In genomic region chr6:84009915-84010302, GRCm38 (mm10) we compare ENCODE assay signal across 10 mouse cellular contexts. TPM values are rescaled to one million over a fixed set of nuclear protein-coding genes. Genes with fewer than 3 reads are reported as not detected.
DNase-seq lines count a peak whose midpoint lies in the region; ATAC-seq and TF ChIP-seq lines count a peak whose summit lies in the region.
"Had no signal": no experiment of that assay in that cellular context is flagged by ENCODE, and none has a peak within 500 bp of the region (broad histone marks: within the 10 kb centered on the region; RNA-seq: fewer than 3 reads in every experiment).

No protein-coding gene starts in this region.

- H3K4me1 ChIP-seq in midbrain, embryonic 11.5 days (ENCODE audit: control insufficient read depth, insufficient read depth, low read length), result peaks cover 20% of the 10 kb centered on the region
- peaks cover 10% of the 10 kb centered on the region for H3K4me1 ChIP-seq in midbrain, postnatal 0 days (ENCODE audit: insufficient read depth, low read length)
- peaks cover 23% of the 10 kb centered on the region for H3K4me1 ChIP-seq in intestine, embryonic 15.5 days (replicated peaks)
- peaks cover 16% of the 10 kb centered on the region for H3K4me1 ChIP-seq in stomach, embryonic 16.5 days (ENCODE audit: control insufficient read depth, insufficient read depth, low read length)

- H3K4me2 ChIP-seq in midbrain, embryonic 11.5 days, result 0 out of 2 replicates have a peak overlapping the region, but pooled peaks have one; percentile 6
- no peak overlapping the region for H3K4me2 ChIP-seq in midbrain, postnatal 0 days (ENCODE audit: low read depth, low read length, poor library complexity, severe bottlenecking)
- peak overlapping the region; percentile 93 for H3K4me2 ChIP-seq in intestine, embryonic 15.5 days (replicated peaks)
- peak overlapping the region; percentile 67 for H3K4me2 ChIP-seq in stomach, embryonic 16.5 days (ENCODE audit: low read depth, low read length)

- peak overlapping the region; percentile 93 for H3K27ac ChIP-seq in gastrocnemius, adult 2 months
- no peak overlapping the region for H3K27ac ChIP-seq in midbrain, embryonic 11.5 days (ENCODE audit: low read depth, low read length)
- H3K27ac ChIP-seq in midbrain, postnatal 0 days (ENCODE audit: low read depth, low read length), result no peak overlapping the region
- H3K27ac ChIP-seq in intestine, embryonic 15.5 days, result peak overlapping the region; percentile 52
- H3K27ac ChIP-seq in stomach, embryonic 16.5 days (ENCODE audit: low read length), result peak overlapping the region; percentile 76

- TF ChIP-seq CTCF in gastrocnemius, adult 2 months (IDR thresholded peaks at IDR 0.05), result no peak
- no peak for TF ChIP-seq CTCF in midbrain, postnatal 0 days (IDR thresholded peaks at IDR 0.05)

- ATAC-seq in midbrain, embryonic 11.5 days (ENCODE audit: low FRiP score), result peak; percentile 61
- ATAC-seq in midbrain, postnatal 0 days (ENCODE audit: low FRiP score), result no peak
- ATAC-seq in intestine, embryonic 15.5 days, result no peak
- ATAC-seq in stomach, embryonic 16.5 days (ENCODE audit: insufficient read depth, low FRiP score), result peak; percentile 45; the same call in 1 of the 2 replicates

- DNase-seq in gastrocnemius, adult 2 months, result no peak
- DNase-seq in gastrocnemius, adult 18-20 months (ENCODE audit: low spot score), result no peak
- DNase-seq in midbrain, embryonic 11.5 days (ENCODE audit: low spot score, missing footprints), result peak; percentile 87
- no peak for DNase-seq in midbrain, postnatal 0 days (ENCODE audit: low spot score)
- DNase-seq in urinary bladder, postnatal 14 days (ENCODE audit: low spot score), result no peak
- DNase-seq in left cerebral cortex, adult 8-10 months (ENCODE audit: low spot score in 2 of 2), result no peak

- no peaks in the 10 kb centered on the region for H3K36me3 ChIP-seq in midbrain, embryonic 11.5 days (ENCODE audit: control insufficient read depth, insufficient read depth, low read length)
- H3K36me3 ChIP-seq in midbrain, postnatal 0 days (ENCODE audit: insufficient read depth, low read length), result no peaks in the 10 kb centered on the region
- H3K36me3 ChIP-seq in intestine, embryonic 15.5 days, result no peaks in the 10 kb centered on the region
- H3K36me3 ChIP-seq in stomach, embryonic 16.5 days (ENCODE audit: control insufficient read depth, insufficient read depth, low read length), result no peaks in the 10 kb centered on the region

- 22% methylated on average over 4 of the region's 4 CpGs for WGBS in midbrain, embryonic 11.5 days
- whole genome bisulfite sequencing in midbrain, postnatal 0 days, result 41% methylated on average over 4 of the region's 4 CpGs
- WGBS in intestine, embryonic 15.5 days, result 46% methylated on average over 4 of the region's 4 CpGs
- 51% methylated on average over 4 of the region's 4 CpGs for WGBS in stomach, embryonic 16.5 days

- H3K9me3 ChIP-seq in midbrain, embryonic 11.5 days (ENCODE audit: control insufficient read depth, low read length), result no peaks in the 10 kb centered on the region
- no peaks in the 10 kb centered on the region for H3K9me3 ChIP-seq in midbrain, postnatal 0 days (ENCODE audit: low read length)
- no peaks in the 10 kb centered on the region for H3K9me3 ChIP-seq in intestine, embryonic 15.5 days
- H3K9me3 ChIP-seq in stomach, embryonic 16.5 days (replicated peaks; ENCODE audit: control insufficient read depth, low read length), result no peaks in the 10 kb centered on the region

- no peaks in the 10 kb centered on the region; the same call in 1 of the 2 replicates for H3K27me3 ChIP-seq in midbrain, embryonic 11.5 days (ENCODE audit: control insufficient read depth, insufficient read depth, low read length)
- no peaks in the 10 kb centered on the region for H3K27me3 ChIP-seq in midbrain, postnatal 0 days (ENCODE audit: insufficient read depth, low read length)
- H3K27me3 ChIP-seq in intestine, embryonic 15.5 days (replicated peaks), result no peaks in the 10 kb centered on the region
- peaks cover 3% of the 10 kb centered on the region; the same call in 1 of the 2 replicates for H3K27me3 ChIP-seq in stomach, embryonic 16.5 days (ENCODE audit: control insufficient read depth, insufficient read depth, low read length)
- H3K27me3 ChIP-seq: Patski had no signal

- intact Hi-C loops in gastrocnemius, adult 2 months (cut with DNase I), result no loop called here

- no peak overlapping the region for H3K9ac ChIP-seq in midbrain, embryonic 11.5 days (ENCODE audit: low read length)
- H3K9ac ChIP-seq in midbrain, postnatal 0 days (replicated peaks; ENCODE audit: low read length, poor library complexity, severe bottlenecking), result no peak overlapping the region
- H3K9ac ChIP-seq in intestine, embryonic 15.5 days, result no peak overlapping the region
- H3K9ac ChIP-seq in stomach, embryonic 16.5 days (ENCODE audit: low read length), result 0 out of 2 replicates have a peak overlapping the region, but pooled peaks have one; percentile 12

- H3K4me3 ChIP-seq in gastrocnemius, adult 2 months, result peak overlapping the region; percentile 71
- H3K4me3 ChIP-seq in midbrain, embryonic 11.5 days (ENCODE audit: low read depth, low read length), result no peak overlapping the region
- no peak overlapping the region for H3K4me3 ChIP-seq in midbrain, postnatal 0 days (ENCODE audit: low read depth, low read length)
- no peak overlapping the region for H3K4me3 ChIP-seq in intestine, embryonic 15.5 days (replicated peaks)
- H3K4me3 ChIP-seq in stomach, embryonic 16.5 days (replicated peaks; ENCODE audit: low read length), result 0 out of 2 replicates have a peak overlapping the region, but pooled peaks have one; percentile 3

RNA-seq across cellular contexts. Expression of gene Dysf, which starts 1.5 kb away (rescaled TPM):
- total RNA-seq in gastrocnemius, adult 2 months (2021), result 10 to 100 TPM; 70.1 to 76.4 TPM
- 10 to 100 TPM; 71.9 to 75.9 TPM for total RNA-seq in gastrocnemius, adult 18-20 months (2021)
- polyA plus RNA-seq in midbrain, embryonic 11.5 days (2014; fragmentation: Nextera tagmentation; extraction: Ambion mirVana), result 2.0 and 2.4 TPM in 2 replicates
- total RNA-seq in midbrain, postnatal 0 days (2014; rRNA removed), result 1.4 and 1.8 TPM in 2 replicates
- polyA plus RNA-seq in midbrain, postnatal 0 days (2015; fragmentation: Nextera tagmentation; extraction: Ambion mirVana), result 1.7 and 2.0 TPM in 2 replicates
- 7.0 and 8.6 TPM in 2 replicates for polyA plus RNA-seq in intestine, embryonic 15.5 days (2015; fragmentation: Nextera tagmentation; extraction: Ambion mirVana)
- 9.6 and 11.5 TPM in 2 replicates for polyA plus RNA-seq in stomach, embryonic 16.5 days (2015; fragmentation: Nextera tagmentation; extraction: Ambion mirVana)
- 1 to 10 TPM; 3.7 to 5.6 (median 3.8) TPM for total RNA-seq in left cerebral cortex, adult 8-10 months (2022)
- total RNA-seq: common myeloid progenitor, adult 5-6 weeks had no signal

Comparison
In these comparisons a context has a peak if more than half of its experiments do, and no peak if none do; other contexts are left out.
1. ATAC-seq: peak in midbrain, embryonic 11.5 days (single experiment) and stomach, embryonic 16.5 days (single experiment); none in midbrain, postnatal 0 days (single experiment) and intestine, embryonic 15.5 days (single experiment).
2. H3K27ac ChIP-seq: peak in gastrocnemius, adult 2 months (single experiment), intestine, embryonic 15.5 days (single experiment) and stomach, embryonic 16.5 days (single experiment); none in midbrain, embryonic 11.5 days (single experiment) and midbrain, postnatal 0 days (single experiment).
3. H3K4me3 ChIP-seq: peak in gastrocnemius, adult 2 months (single experiment) and stomach, embryonic 16.5 days (single experiment); none in midbrain, embryonic 11.5 days (single experiment), midbrain, postnatal 0 days (single experiment) and intestine, embryonic 15.5 days (single experiment).
4. RNA of gene Dysf, which starts 1.5 kb away (total RNA-seq): 70.1 to 76.4 TPM in gastrocnemius, adult 2 months and 71.9 to 75.9 TPM in gastrocnemius, adult 18-20 months; 3.7 to 5.6 TPM in left cerebral cortex, adult 8-10 months and 1.4 to 1.8 TPM in midbrain, postnatal 0 days; every median in the first group is over 10 times any median in the second.